Mouse (Mus musculus): ENCODE data around the gene Col23a1.

Col23a1 gene

DNA sequence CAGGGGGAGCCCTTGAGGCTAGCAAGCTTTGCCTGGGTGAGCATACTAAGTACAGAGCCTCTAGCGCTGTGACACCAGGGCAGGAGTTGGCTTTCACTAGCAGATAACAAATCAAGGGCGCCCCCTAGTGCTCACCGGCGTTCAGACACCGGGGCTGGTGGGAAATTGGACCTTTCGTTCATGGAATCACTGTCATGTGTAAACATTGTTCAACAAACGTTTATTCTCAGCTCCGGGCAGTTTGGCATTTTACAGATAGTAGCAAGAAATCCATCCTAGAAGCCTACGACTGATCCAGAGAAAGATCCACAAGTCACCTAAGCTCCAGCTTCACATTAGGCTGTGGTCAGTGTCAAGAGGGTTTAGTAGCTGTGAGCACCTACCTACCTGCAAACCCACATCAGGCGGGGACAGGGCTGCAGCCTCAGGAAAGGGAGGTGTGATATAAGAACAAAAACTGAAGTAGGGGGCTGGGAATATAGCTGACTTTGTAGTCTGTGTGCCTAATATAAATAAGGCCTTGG is 250.1 kb downstream of the Col23a1 start:
- peak; percentile 98 for DNase-seq (ENCODE audit: low read depth, low spot score)

DNA sequence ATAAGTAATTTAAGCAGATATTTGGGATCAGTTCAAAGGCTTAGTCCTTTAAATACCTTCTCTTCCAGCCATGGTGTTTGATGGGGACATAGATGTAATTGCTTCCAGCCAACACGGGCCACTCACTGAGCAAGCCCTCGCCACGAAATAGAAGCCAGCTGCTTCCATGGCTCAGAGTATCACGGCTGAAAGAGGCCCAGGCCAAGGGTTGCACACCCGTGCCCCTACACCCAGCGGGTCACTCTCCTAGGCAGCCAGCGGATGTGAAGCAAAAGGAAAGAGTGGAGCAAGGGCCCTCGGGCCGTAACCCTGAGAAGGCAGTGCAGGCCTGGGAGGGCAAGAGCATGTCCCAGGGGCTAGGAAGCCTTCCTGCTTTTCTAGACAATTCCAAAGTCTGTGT is 252.7 kb downstream of the Col23a1 start:
- no peak for DNase-seq (ENCODE audit: low read depth, low spot score)

DNA sequence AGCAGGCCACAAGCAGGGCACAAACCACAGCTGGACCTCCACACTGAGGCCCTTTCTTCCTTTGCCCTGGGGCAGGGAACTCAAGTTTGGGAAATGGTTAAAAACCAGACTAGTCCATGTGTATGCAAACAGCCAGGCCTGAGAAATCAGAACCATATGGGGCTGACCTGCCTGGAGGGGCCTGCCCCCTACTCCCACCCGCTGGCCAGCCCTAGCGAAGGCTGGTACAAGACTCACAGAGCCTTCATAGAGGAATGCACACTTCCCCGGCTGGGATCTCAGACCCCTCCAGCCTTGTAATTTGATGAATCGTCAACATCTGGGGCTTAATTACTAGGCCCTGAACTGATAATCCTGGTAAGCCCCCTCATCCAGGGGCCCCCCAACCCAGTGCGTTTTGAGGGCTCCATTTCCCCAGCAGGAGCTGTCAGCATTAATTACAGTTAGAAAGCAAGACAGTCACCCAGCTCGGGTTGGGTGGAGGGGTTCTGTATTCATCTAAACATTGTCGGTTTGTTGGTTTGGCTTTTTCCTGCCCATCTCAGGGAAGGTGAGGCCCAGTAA is 253.8 kb downstream of the Col23a1 start:
- no peak for DNase-seq (ENCODE audit: low read depth, low spot score)

DNA sequence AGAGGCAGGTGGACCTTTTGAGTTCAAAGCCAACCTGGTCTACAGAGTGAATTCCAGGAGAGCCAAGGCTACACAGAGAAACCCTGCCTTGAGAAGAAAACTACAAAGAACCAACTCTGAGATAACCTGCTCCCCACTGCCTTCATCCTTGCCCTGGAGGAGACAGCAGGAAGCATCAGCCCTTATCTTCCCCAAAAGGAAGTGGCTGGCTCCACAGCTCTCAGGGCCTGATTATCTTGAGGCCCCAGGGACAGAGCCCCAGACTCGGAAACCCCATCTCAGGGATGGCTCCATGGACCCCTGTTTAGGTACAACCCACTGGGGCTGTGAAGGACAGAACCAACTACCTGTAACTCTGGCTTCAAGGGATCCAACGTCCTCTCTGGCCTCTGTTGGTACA is 254.7 kb downstream of the Col23a1 start:
- DNase-seq (ENCODE audit: low read depth, low spot score), result no peak

DNA sequence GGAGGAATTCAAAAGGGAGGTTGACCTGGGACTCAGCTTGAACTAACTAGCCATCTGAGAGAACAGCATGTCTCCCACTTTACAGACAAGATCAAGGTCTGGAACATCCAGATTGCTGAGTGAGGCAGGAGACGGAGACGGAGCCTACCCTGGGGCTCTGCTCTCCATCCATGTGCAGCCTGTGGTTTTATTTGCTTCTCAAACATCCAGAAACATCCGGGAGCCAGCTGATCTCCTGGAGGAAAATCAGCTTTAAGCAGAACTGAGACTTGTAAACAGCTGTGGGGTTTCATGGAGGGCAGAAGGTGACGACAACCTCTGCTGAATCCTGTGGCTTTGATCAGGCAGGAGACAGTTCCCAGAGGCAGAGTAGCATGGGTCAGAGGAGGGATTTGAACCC is 256.1 kb downstream of the Col23a1 start:
- DNase-seq (ENCODE audit: low read depth, low spot score), result no peak

DNA sequence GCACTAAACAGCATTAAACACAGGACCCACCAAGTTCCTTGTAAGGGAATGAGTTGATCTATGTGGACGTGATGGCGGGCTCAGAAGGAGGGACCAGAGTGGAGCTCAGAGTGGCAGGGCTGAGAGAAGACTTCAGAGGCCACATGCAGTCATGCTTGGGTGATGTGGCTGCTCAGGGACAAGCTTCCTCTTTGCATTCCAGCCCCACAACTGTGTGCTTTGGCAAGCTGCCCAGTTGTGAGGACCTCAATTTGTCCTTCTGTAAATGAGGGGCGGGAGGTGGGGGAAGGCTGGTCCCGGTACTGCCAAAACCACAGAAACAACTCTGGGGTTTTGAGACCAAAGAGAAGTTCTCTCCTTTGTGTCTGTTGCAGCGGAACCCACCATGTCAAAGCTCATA is 261.5 kb downstream of the Col23a1 start:
- DNase-seq (ENCODE audit: low read depth, low spot score), result no peak

DNA sequence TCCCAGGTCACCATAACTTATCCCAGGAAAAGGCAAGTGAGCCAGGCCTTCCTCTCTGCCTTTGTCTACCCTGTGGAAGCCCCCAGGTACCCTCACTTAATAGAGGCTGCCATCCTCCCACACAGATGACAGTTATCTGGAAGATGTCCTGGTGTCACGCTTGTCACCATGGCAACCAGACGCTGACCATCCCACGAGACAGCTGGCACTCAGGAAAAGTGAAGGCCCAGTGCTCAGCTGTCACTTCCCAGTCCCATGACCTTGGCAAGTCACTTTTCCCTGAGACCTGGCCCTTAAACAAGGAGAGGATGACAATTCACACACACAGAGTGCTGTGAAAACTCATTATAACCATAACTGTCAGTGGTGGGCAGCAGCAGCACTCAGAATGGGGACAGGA is 262.4 kb downstream of the Col23a1 start:
- no peak for DNase-seq (ENCODE audit: low read depth, low spot score)

DNA sequence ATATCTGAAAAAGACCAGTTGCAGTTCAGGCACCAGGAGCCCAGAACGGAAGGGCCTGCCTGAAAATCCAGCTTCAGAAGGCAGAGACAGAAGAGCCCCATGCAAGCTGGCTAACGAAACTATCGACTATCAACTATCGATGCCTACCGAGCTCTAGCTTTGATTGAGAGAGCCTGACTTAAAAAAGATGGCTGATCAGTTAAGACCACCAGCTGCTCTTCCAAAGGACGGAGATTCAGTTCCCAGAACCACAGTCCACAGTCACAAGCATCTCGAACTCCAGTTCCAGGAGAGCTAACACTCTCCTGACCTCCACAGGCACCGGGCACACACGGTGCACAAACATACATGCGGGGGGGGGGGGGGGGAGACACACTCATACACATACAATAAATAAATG is 264.9 kb downstream of the Col23a1 start:
- DNase-seq (ENCODE audit: low read depth, low spot score), result no peak

DNA sequence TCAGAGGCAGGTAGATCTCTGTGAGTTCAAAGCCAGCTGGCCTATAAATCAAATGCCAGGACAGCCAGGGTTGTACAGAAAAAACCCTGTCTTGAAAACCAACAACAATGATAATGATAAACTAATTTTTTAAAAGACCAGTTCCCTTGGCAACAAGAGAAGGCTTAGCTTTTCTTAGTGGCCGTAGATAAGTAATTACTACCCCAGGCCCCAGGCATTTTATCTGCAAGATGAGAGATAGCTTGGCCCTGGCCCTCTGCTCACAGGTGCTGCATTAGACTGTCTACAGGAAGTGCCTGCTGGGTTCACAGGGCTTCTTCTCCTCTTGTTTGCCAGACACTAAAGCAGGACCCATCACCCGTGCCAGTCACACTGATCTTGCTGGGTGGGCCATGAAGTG is 265.3 kb downstream of the Col23a1 start:
- no peak for DNase-seq (ENCODE audit: low read depth, low spot score)

DNA sequence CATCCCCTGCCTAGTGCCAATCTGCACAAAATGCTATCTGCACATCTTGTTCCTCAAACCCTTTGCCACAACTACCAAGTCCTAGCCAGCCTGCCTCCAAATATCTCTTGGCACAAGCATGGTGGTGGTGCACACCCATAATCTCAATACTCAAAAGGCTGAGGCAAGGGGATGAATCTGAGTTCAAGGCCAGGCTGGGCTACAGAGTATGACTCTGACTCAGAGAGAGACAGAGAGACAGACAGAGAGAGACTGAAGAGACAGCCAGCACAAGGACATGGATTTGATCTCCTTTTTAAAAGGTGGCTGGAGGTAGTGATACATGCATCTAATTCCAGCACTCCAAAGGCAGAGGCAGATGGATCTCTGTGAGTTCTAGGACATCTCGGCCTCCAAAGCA is 273.6 kb downstream of the Col23a1 start:
- DNase-seq (ENCODE audit: low read depth, low spot score), result no peak

DNA sequence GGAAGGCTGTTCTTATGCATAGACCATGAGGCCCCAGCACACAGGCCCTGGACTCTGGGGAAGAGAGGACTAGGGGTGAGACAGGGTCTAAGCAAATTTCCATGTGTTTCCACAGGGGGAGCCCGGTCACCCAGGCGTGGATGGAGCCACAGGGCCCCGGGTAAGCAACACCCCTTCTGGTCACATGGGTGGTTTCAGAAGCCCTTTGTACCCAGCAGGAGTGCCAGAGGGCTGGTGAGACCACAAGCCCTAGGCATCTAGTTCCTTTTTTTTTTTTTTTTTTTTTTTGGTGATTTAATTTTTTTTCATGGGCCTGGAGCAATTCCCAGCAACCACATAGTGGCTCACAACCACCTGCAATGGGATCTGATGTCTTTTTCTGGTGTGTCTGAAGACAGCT is 275.3 kb downstream of the Col23a1 start:
- DNase-seq (ENCODE audit: low read depth, low spot score), result peak; percentile 43

DNA sequence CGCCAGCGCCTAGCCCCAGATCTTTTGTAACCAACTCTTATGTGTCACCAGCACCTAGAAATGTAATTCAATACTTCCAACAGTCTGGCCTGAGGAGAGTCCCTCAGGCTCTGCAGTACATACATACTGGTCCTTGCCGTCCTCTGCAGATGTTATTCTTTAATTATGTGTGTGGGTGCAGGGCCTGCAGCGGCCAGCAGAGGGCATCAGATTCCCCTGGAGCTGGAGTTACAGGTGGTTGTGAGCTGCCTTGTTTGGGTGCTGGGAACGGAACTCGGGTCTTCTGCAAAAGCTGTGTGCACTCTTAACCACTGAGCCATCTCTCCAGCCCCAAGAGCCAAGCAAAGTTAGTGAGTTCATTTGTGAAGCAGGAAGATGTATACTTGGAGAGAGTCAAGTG is 276.2 kb downstream of the Col23a1 start:
- DNase-seq (ENCODE audit: low read depth, low spot score), result peak; percentile 57

DNA sequence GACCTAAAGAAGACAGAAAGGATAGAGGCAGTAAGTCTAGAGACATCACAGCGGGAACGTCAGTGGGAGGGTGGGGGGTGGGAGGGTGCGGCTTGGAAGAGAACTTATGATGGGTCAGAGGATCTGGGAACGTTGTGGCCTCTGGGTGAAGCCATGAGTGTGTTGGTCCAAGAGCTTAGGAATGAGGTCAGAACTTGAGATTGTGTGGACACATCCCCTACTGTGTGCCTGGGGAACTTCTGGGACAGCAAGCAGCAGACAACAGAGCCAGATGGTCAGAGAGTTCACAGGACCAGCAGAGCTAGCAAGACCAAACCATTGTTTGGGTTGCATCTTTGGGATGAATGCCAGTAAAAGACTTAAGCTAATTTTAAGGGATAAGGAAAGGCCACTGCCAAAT is 279.1 kb downstream of the Col23a1 start:
- no peak for DNase-seq (ENCODE audit: low read depth, low spot score)

DNA sequence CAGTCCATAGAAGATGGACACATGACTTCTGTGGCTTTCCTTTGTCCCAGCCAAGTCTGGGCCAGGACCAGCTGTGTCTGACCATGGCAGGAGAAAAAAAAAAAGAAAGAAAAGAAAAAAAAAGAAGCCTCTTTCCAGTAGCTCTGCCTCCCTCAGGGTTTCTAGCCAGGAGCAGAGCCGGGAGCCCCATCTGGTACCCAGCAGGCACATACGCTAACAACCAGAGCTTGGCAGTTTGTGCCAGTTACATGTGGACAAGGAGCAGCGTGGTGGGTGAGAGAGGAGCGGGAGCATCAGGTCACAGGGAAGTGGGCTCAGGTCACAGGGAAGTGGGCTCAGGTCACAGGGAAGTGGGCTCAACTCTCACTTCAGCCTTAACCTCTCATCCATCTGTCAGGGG is 286.7 kb downstream of the Col23a1 start:
- DNase-seq (ENCODE audit: low read depth, low spot score), result no peak

DNA sequence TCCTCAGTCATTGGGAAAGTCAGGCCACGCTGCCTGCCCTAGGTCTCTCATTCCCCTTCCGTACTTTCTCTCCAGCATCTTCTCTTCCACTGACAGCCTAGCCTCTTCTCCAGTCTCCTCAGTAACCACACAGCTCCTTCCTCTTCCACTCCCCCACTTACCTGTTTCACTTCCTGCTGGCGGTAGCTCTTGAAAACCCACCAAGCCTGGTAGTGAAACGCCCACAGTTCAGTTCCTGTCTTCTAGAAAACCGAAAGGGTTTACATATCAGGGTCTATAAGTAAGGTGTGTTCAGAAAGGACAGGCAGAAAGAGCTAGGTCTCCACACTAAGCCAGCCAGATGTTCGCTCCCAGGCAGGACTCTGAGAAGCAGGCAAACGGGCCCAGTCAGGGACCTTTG is 287.9 kb downstream of the Col23a1 start:
- DNase-seq (ENCODE audit: low read depth, low spot score), result no peak

DNA sequence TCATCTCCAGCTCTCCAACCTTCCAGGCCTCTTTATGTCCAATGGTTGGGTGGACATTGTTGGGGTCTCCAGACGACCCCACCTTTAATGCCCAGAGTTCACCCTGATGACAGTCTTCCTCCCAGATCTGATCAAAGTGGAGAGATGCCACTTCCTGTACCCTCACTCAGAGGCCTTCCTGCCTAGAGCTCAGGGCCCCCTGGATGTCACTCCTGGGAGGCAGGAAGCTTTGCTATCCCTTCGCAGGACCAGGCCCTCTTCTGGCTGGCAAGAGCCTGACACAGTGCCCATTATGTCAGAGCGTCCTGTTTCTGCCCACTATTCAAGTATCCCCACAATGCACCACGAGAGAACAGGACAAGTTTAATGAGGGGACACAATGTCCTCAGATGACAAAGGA is 289.3 kb downstream of the Col23a1 start:
- no peak for DNase-seq (ENCODE audit: low read depth, low spot score)

DNA sequence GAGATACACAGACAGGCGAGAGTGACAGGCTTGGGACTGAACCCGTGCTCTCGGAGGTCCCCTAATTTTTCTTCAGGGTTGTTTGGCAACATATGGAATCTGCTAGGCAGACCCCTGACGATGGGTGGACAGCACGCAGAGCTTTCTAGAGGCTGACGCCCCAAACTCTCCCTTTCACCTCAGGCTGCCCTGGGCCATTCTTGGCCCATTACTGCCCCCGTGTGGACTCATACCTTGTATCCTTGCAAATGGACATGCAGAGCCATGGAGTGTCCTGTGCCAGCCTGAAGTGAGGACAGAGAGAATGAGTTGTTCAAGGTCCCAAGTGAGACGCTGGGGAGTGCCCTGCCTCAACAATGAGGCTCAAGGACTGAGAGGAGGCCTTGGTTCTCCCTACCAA is 293.0 kb downstream of the Col23a1 start:
- peak; percentile 72 for DNase-seq (ENCODE audit: low read depth, low spot score)

DNA sequence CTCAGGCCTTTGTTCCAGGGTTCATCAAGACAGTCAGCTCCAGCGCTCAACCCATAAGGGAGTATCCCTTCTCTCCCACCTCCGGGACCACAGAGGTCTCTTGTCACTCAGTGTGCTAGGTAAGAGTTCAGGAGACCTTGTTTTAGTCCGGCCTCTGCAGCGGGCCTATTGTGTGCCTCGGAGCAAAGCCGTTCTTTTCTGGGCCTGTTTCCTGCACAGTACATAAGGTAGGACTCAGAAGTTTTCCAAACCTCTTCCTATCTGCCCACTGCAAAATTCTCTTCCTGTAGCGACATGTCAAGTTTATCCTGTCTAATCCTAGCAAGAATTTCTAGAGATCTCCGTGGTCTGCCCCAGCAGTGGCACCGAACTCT is 294.3 kb downstream of the Col23a1 start:
- no peak for DNase-seq (ENCODE audit: low read depth, low spot score)

DNA sequence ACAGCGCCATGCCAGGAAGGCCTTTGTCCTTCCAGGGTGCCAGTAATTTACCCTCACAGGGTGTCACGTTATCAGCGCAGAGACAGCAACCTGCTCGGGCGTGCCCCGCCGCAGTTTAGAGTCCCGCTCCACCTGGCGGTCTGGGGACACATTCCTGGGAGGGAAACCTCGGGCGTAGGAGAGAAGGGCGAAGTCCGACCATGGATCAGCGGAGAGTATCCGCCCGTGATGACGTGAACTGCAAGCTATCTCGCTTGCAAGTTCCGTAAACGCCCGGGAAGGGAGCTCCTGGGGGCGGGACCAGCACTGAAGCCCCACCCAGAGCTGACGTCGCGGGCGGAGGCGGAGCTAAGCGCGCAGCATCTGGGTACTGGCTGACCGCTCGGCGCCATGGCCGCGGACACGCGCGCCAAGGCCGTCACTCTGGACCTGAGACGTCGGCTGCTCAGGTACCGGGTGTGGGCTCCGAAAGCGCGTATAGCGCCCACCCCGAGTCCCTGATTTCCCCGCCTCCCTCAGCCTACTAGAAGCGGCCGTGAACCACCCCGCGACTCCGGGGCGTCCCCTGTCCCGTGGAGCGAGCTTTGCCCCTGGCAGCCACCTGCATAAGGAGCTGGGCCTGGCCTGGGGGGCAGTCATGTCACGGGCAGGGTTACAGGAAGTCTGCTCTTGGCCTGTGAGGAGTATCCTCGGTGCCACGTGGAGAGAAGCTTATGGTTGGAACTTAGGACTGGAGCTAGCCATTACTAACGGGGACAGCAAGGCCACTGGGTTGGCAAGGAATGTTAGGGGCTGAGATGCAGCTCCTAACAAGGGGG is 294.9 kb downstream of the Col23a1 start, which contains the start of gene Phykpl:
Phykpl (plus strand) TSS at position 327 of the 818 bp plus-strand sequence.
- peak; percentile 96 for DNase-seq (ENCODE audit: low read depth, low spot score)

DNA sequence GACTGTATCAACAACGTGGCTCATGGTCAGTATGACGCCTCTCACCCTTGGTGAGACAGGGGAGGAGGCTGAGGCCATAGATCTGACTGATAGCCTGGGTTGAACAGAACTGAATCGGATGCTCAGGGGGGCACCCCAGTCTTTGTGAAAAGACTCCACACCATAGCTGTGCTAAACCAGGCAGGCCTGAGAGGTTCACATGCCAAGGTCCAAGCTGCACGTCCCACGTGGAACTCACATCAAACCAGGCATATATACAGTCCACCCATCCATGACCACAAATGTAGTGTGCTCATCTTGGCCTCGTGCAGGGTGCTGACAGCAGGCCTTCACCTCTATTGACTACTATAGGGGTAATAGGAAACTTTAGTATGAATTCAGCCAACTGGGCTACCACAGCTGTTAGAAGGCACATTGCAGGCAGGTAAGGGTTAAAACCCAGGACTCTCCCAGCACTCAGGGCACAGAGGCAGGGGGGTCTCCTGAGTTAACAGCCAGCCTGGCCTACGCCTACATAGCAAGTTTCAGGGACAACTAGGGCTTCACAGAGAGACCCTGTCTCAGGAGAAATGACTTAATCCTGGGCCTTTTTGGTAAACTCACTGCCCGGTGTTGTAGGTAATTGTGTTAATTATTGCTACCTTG is 296.0 kb downstream of the Col23a1 start:
- no peak for DNase-seq (ENCODE audit: low read depth, low spot score)

DNA sequence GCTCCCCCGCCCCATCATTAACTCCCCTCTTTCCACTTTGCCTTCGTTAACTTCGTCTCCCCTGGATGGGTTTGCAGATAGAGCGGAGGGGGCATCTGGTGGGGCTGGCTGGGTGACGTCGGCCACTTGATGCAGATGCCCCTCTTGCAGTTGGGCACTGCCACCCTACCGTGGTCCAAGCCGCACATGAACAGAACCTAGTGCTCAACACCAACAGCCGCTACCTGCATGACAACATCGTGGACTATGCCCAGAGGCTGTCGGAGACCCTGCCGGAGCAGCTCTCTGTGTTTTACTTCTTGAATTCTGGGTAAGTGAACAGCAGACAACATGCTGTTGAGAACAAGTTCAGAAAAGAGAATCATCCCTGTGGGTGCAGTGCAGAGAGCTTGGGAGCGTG is 296.7 kb downstream of the Col23a1 start:
- DNase-seq (ENCODE audit: low read depth, low spot score), result no peak

DNA sequence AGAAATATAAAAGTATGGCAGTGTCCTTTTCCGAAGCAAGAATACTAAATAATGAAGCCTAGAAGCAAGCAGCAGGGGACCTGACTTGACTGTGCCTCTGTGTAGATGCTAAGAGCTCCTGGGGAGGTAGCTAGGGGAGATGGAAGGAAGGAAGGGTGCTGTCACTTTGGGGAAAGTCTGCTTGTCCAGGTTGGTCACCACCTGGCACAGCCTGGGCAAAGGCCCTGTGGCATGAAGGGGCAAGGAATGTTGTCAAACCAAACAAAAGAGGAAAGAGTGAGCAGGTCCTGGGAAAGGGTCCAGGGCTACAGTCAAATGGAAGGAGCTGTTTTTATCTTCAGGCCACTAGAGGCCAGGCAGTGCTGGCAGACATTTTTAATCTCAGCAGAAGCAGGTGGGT is 297.3 kb downstream of the Col23a1 start:
- DNase-seq (ENCODE audit: low read depth, low spot score), result no peak

DNA sequence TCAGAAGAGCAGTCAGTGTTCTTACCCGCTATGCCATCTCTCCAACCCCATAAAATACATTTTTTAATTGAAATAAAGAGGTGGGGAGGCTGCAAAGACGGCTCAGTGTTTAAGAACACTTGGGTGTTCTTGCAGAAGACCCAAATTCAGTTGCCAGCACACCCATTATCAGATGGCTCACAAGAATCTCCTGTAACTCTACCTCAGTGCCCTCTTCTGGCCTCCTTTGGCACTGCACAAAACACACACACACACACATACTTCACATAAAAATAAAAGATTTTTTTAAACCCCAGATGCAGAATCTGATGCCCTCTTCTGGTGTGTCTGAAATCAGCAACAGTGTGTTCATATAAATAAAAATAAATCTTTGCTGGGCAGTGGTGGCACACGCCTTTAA is 299.1 kb downstream of the Col23a1 start:
- peak; percentile 63 for DNase-seq (ENCODE audit: low read depth, low spot score)

Data from ES-CJ7 (cell line).